Mouse (Mus musculus): ENCODE measurements at regions not wholly inside any gene's neighbourhood (a gene's known extent, or its start where the extent isn't known, plus 50 kb on each side); places are given as distances from the start of the nearest gene placed in this dataset.
"Not testable (repeated sequence)": the region's sequence is repeated elsewhere in the genome, so short reads cannot be mapped to it uniquely, and the experiment has no call there.

- H3K36me3 ChIP-seq; H3K4me3 ChIP-seq; H3K27me3 ChIP-seq (ENCODE audit: low read depth, poor library complexity, severe bottlenecking); H3K27ac ChIP-seq (replicated peaks); H3K4me1 ChIP-seq; H3K9me3 ChIP-seq (replicated peaks): not testable (repeated sequence)
- 93% methylated on average over 8 of the region's 8 CpGs for WGBS
- DNase-seq (ENCODE audit: low spot score), result peak; percentile 0
Measured at GRCm38 (mm10) chrX:4136135-4136534, 60.2 kb upstream of the Btbd35f28 start.

All from midbrain, embryonic 10.5 days (tissue).